ENCODE assay signal across 25 mouse cellular contexts in the genomic region with DNA sequence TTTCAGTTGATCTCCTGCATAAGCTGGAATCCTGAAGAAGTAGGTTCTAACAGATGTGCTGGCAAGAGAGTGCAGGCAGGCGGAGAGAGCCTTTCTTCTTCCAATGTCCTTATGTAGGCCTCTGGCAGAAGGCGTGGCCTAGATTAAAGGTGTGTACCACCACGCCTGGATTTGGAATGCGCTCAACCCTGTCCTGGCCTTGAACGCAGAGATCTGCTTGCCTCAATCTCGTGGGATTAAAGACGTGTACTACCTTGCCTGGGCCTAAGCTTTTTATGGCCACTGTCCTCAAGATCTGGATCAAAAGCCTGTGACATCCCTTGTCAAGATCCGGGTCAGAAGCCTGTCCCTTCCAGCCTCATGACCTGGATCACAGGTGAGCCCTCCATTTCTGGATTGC. TPM values are rescaled to one million over a fixed set of nuclear protein-coding genes. Genes with fewer than 3 reads are reported as not detected.
"Had no signal": no experiment of that assay in that cellular context is flagged by ENCODE, and none has a peak within 500 bp of the region (broad histone marks: within the 10 kb centered on the region; RNA-seq: fewer than 3 reads in every experiment).

No protein-coding gene starts in this region.

- H3K4me1 ChIP-seq: kidney, embryonic 15.5 days; limb, embryonic 10.5 days; limb, embryonic 13.5 days; lung, embryonic 15.5 days; midbrain, embryonic 10.5 days; midbrain, embryonic 13.5 days; neural tube, embryonic 13.5 days had no signal

- H3K9ac ChIP-seq: kidney, embryonic 15.5 days; limb, embryonic 13.5 days; liver, embryonic 12.5 days; liver, embryonic 15.5 days; lung, embryonic 15.5 days; midbrain, embryonic 13.5 days; neural tube, embryonic 13.5 days had no signal

- ATAC-seq: midbrain, embryonic 13.5 days; midbrain, embryonic 16.5 days had no signal

- H3K4me3 ChIP-seq: kidney, embryonic 15.5 days; limb, embryonic 10.5 days; limb, embryonic 13.5 days; liver, embryonic 12.5 days; liver, embryonic 15.5 days; lung, embryonic 15.5 days; megakaryocyte, embryonic 14.5 days; midbrain, embryonic 10.5 days; midbrain, embryonic 13.5 days; myocyte; neural tube, embryonic 13.5 days had no signal

- H3K27ac ChIP-seq: kidney, embryonic 15.5 days; limb, embryonic 10.5 days; limb, embryonic 13.5 days; liver, embryonic 12.5 days; liver, embryonic 15.5 days; lung, embryonic 15.5 days; macrophage; midbrain, embryonic 10.5 days; midbrain, embryonic 13.5 days; neural tube, embryonic 13.5 days had no signal

- H3K9me3 ChIP-seq: kidney, embryonic 15.5 days; limb, embryonic 10.5 days; liver, embryonic 12.5 days; liver, embryonic 15.5 days; lung, embryonic 15.5 days; midbrain, embryonic 10.5 days; midbrain, embryonic 13.5 days; neural tube, embryonic 13.5 days had no signal

- H3K4me2 ChIP-seq: kidney, embryonic 15.5 days; limb, embryonic 13.5 days; liver, embryonic 12.5 days; liver, embryonic 15.5 days; lung, embryonic 15.5 days; midbrain, embryonic 13.5 days; neural tube, embryonic 13.5 days had no signal

- H3K27me3 ChIP-seq: kidney, embryonic 15.5 days; limb, embryonic 13.5 days; liver, embryonic 12.5 days; liver, embryonic 15.5 days; lung, embryonic 15.5 days; megakaryocyte, embryonic 14.5 days; midbrain, embryonic 13.5 days; neural tube, embryonic 13.5 days had no signal

- DNase-seq: kidney, adult 11 months; kidney, adult 8-10 months; kidney, postnatal 10 days; kidney, postnatal 36 days; layer of hippocampus, postnatal 36 days; liver; lung, adult 18-20 months; lung, postnatal 10 days; retina, postnatal 1 day; right cerebral cortex, postnatal 25 days; spleen, adult 18-20 months; thymus, postnatal 25 days had no signal

- H3K36me3 ChIP-seq: kidney, embryonic 15.5 days; limb, embryonic 10.5 days; limb, embryonic 13.5 days; liver, embryonic 12.5 days; liver, embryonic 15.5 days; lung, embryonic 15.5 days; midbrain, embryonic 10.5 days; midbrain, embryonic 13.5 days; neural tube, embryonic 13.5 days had no signal

RNA-seq across cellular contexts. Expression of a gene that starts 32.5 kb away (rescaled TPM):
- polyA plus RNA-seq: macrophage had no signal
